Mouse (Mus musculus): Measurements from ENCODE around the gene Trim40. TPM values are rescaled to one million over a fixed set of nuclear protein-coding genes. Genes with fewer than 3 reads are reported as not detected.

Trim40 gene
- not detected in 2 replicates for polyA plus RNA-seq (2014; fragmentation: Nextera tagmentation; extraction: Ambion mirVana)

DNA sequence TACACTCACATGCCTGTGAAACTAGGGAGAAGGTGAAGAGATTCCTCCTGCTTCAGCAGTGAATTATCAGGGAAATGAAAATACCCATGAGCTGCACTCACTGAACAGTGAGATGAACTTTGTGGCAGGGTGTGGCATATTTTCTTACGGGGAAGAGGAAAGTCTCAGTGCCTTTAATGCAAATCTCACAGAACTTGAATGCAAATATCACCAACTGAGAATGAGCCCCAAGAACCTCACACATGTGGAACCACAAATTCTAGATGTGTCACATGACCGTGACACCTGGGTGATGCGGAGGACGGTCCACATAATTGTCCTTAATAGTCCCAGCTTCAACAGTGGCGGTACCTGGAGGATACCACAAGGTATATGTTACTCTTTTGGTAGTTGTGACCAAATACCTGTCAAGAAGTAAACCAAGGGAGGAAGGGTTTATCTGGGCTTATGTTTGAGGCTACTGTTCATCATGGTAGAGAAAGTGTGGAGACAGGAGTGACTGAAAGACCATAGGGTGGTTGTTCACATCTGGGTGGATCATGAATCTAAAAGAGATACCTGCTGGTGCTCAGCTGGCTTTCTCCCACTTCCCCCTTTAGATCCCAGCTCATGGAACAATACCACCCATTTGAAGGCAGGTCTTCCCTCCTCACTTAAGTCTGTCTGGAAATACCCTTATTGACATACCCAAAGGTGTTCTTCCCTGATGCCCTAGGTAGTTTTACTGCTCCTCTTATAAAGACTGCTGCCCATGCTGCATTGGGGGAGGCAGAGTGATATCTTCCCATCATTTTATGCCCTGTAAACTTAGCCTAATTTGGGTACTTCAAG is at the start of gene Trim40:
TSS of gene Trim40 (minus strand) at position 51 of the 831 bp plus-strand sequence.
- no peak for DNase-seq (ENCODE audit: low spot score)
- Histone ChIP-seq H3K4me2 (ENCODE audit: low read depth) (no peak within 1 kb of the TSS), H3K4me3 (ENCODE audit: low read depth, low read length) (no peak within 1 kb of the TSS), H3K36me3 (ENCODE audit: control insufficient read depth, insufficient read depth, low read length) (no peaks in the 10 kb centered on the region), H3K4me1 (ENCODE audit: control insufficient read depth, insufficient read depth, low read length) (no peaks in the 10 kb centered on the region), H3K9me3 (ENCODE audit: control insufficient read depth, low read length) (no peaks in the 10 kb centered on the region), H3K27ac (ENCODE audit: low read depth, low read length) (no peak within 1 kb of the TSS), H3K9ac (ENCODE audit: low read length) (no peak within 1 kb of the TSS), H3K27me3 (ENCODE audit: control insufficient read depth, insufficient read depth, low read length) (no peaks in the 10 kb centered on the region)
- 88% methylated on average over 5 of the region's 5 CpGs for WGBS
- no peak for ATAC-seq (ENCODE audit: insufficient read depth, low FRiP score, low TSS enrichment)

GRCm38 (mm10) chr17:36938056-36938455 is 48.1 kb upstream of the Trim40 start:
- Histone ChIP-seq H3K9ac (ENCODE audit: low read length) (no peak overlapping the region), H3K27me3 (ENCODE audit: control insufficient read depth, insufficient read depth, low read length) (peaks cover 10% of the 10 kb centered on the region), H3K36me3 (ENCODE audit: control insufficient read depth, insufficient read depth, low read length) (no peaks in the 10 kb centered on the region), H3K4me1 (ENCODE audit: control insufficient read depth, insufficient read depth, low read length) (peaks cover 5% of the 10 kb centered on the region; the same call in 1 of the 2 replicates), H3K4me3 (ENCODE audit: low read depth, low read length) (no peak overlapping the region), H3K4me2 (ENCODE audit: low read depth) (no peak overlapping the region), H3K9me3 (ENCODE audit: control insufficient read depth, low read length) (no peaks in the 10 kb centered on the region), H3K27ac (ENCODE audit: low read depth, low read length) (no peak overlapping the region)
- DNase-seq (ENCODE audit: low spot score) = no peak
- 88% methylated on average over 2 of the region's 2 CpGs for WGBS
- no peak for ATAC-seq (ENCODE audit: insufficient read depth, low FRiP score, low TSS enrichment)

- Histone ChIP-seq H3K9me3 (ENCODE audit: control insufficient read depth, low read length) (no peaks in the 10 kb centered on the region), H3K36me3 (ENCODE audit: control insufficient read depth, insufficient read depth, low read length) (no peaks in the 10 kb centered on the region), H3K4me1 (ENCODE audit: control insufficient read depth, insufficient read depth, low read length) (no peaks in the 10 kb centered on the region), H3K4me2 (ENCODE audit: low read depth) (no peak overlapping the region), H3K27me3 (ENCODE audit: control insufficient read depth, insufficient read depth, low read length) (no peaks in the 10 kb centered on the region), H3K27ac (ENCODE audit: low read depth, low read length) (no peak overlapping the region), H3K9ac (ENCODE audit: low read length) (no peak overlapping the region), H3K4me3 (ENCODE audit: low read depth, low read length) (no peak overlapping the region)
- WGBS = 83% methylated on average over 2 of the region's 2 CpGs
- DNase-seq (ENCODE audit: low spot score) (no peak), ATAC-seq (ENCODE audit: insufficient read depth, low FRiP score, low TSS enrichment) (no peak)
Measured at GRCm38 (mm10) chr17:36931806-36932205, 41.9 kb upstream of the Trim40 start.

DNA sequence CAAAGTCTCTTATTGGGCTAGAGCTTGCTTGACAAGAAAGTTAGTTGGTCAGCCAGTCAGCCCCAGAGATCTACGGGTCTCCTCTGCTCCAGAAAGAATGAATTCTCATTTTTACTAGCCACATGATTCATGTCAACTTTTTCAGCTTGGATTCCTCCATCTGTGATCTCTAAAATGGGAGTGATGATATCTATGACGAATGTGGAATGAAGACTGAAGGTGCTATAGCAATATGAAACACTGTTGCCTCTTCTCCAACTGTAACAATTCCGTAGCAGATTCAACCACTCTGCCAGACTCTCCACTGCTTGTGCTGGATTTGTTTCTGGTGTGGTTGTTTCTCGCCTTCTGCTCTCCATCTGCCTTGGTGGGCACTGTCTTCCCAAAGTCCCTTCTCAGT is 41.2 kb upstream of the Trim40 start:
- ATAC-seq (ENCODE audit: insufficient read depth, low FRiP score, low TSS enrichment) = no peak
- Histone ChIP-seq H3K4me2 (ENCODE audit: low read depth) (no peak overlapping the region), H3K9me3 (ENCODE audit: control insufficient read depth, low read length) (no peaks in the 10 kb centered on the region)

DNA sequence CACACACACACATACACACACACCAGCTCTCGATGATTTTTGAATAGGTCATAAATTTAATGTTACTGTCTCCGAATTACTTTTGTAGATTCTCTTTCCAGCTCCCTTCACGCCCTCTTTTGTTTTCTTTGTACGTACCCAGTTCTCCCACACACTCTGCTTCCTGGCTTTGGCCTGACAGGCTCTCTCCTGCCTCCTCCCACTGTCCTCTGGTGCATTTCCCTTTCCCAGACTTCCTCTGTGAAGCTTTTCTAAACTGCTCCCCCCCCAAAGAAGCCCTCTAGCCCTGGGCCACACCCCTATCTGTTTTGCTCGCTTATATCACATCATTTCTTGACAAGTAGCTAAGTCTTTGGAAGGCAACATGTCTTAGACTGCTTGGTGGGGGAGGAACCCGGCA is 40.3 kb upstream of the Trim40 start:
- Histone ChIP-seq H3K4me3 (ENCODE audit: low read depth, low read length) (no peak overlapping the region), H3K9me3 (ENCODE audit: control insufficient read depth, low read length) (no peaks in the 10 kb centered on the region), H3K4me2 (ENCODE audit: low read depth) (no peak overlapping the region), H3K9ac (ENCODE audit: low read length) (no peak overlapping the region), H3K27me3 (ENCODE audit: control insufficient read depth, insufficient read depth, low read length) (no peaks in the 10 kb centered on the region), H3K4me1 (ENCODE audit: control insufficient read depth, insufficient read depth, low read length) (no peaks in the 10 kb centered on the region), H3K36me3 (ENCODE audit: control insufficient read depth, insufficient read depth, low read length) (no peaks in the 10 kb centered on the region), H3K27ac (ENCODE audit: low read depth, low read length) (no peak overlapping the region)
- WGBS = 74% methylated on average over 6 of the region's 6 CpGs
- ATAC-seq (ENCODE audit: insufficient read depth, low FRiP score, low TSS enrichment) (no peak), DNase-seq (ENCODE audit: low spot score) (no peak)

More for the DNA sequence above, 41.2 kb upstream of the Trim40 start:
- Histone ChIP-seq H3K9ac (ENCODE audit: low read length) (no peak overlapping the region), H3K4me1 (ENCODE audit: control insufficient read depth, insufficient read depth, low read length) (no peaks in the 10 kb centered on the region), H3K36me3 (ENCODE audit: control insufficient read depth, insufficient read depth, low read length) (no peaks in the 10 kb centered on the region), H3K27me3 (ENCODE audit: control insufficient read depth, insufficient read depth, low read length) (no peaks in the 10 kb centered on the region), H3K27ac (ENCODE audit: low read depth, low read length) (no peak overlapping the region), H3K4me3 (ENCODE audit: low read depth, low read length) (no peak overlapping the region)
- 79% methylated on average over 4 of the region's 4 CpGs for WGBS
- DNase-seq (ENCODE audit: low spot score) = no peak

DNA sequence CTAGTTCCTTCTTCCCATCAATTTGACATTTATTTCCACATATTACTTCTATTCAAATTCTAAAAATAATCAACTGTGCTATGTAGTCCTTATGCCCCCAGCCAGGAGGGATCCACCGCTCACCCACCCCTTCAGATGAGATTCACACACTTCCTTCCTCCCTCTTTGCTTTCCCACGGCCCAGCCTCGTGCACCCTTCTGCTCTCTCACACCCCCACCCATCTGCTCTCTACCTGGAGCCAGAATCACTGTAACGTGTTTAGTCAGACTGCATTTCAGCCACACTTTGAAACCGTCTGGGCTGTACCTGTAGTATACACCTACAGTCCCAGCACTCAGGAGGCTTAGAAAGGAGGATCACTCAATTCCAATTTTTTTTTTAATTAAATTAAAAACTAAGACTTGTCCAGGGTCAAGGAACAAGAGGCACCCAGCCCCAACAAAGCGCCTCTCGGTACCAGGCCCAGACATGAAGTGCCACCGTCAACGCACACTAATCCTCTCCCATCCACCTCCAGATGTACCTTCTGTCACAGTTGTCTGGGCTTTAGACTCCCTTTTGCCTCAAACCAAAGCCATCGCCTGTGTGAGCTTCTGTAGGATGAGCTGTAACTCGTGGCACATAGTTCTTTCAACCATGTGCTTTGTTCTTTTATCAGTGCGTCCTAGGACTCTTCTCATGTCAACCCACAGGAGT is 39.5 kb upstream of the Trim40 start:
- no peak for ATAC-seq (ENCODE audit: insufficient read depth, low FRiP score, low TSS enrichment)
- 78% methylated on average over 12 of the region's 12 CpGs for WGBS
- no peaks in the 10 kb centered on the region for H3K9me3 ChIP-seq (ENCODE audit: control insufficient read depth, low read length)
- no peaks in the 10 kb centered on the region for H3K4me1 ChIP-seq (ENCODE audit: control insufficient read depth, insufficient read depth, low read length)
- H3K36me3 ChIP-seq (ENCODE audit: control insufficient read depth, insufficient read depth, low read length) = no peaks in the 10 kb centered on the region
- H3K4me2 ChIP-seq (ENCODE audit: low read depth) = no peak overlapping the region
- no peak overlapping the region for H3K27ac ChIP-seq (ENCODE audit: low read depth, low read length)
- DNase-seq (ENCODE audit: low spot score) = no peak
- H3K27me3 ChIP-seq (ENCODE audit: control insufficient read depth, insufficient read depth, low read length) = no peaks in the 10 kb centered on the region
- no peak overlapping the region for H3K4me3 ChIP-seq (ENCODE audit: low read depth, low read length)
- no peak overlapping the region for H3K9ac ChIP-seq (ENCODE audit: low read length)

GRCm38 (mm10) chr17:36927496-36928120 is 37.7 kb upstream of the Trim40 start:
- no peaks in the 10 kb centered on the region for H3K4me1 ChIP-seq (ENCODE audit: control insufficient read depth, insufficient read depth, low read length)
- ATAC-seq (ENCODE audit: insufficient read depth, low FRiP score, low TSS enrichment) = no peak

DNA sequence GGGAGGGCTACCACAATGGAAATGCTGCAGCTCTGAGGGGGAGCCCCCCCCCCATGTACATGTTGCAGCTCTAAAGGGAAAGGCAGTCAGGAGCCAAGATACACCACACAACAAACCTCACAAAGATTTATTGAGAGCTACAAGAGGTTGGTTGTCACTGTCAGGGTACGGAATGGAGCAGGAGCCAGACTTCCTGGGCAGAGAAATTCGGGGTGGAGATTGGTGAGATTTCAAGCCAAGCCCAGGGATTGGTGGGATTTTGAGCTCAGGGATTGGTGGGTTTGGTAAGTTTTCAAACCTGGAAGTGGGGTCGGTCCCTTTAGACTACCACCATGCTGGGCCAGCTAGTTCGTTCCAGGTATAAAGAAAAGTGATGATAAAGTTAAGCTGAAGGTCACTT is 33.6 kb upstream of the Trim40 start:
- Histone ChIP-seq H3K4me2 (ENCODE audit: low read depth) (no peak overlapping the region), H3K4me1 (ENCODE audit: control insufficient read depth, insufficient read depth, low read length) (no peaks in the 10 kb centered on the region), H3K9me3 (ENCODE audit: control insufficient read depth, low read length) (no peaks in the 10 kb centered on the region), H3K9ac (ENCODE audit: low read length) (no peak overlapping the region), H3K27me3 (ENCODE audit: control insufficient read depth, insufficient read depth, low read length) (no peaks in the 10 kb centered on the region), H3K36me3 (ENCODE audit: control insufficient read depth, insufficient read depth, low read length) (no peaks in the 10 kb centered on the region), H3K4me3 (ENCODE audit: low read depth, low read length) (no peak overlapping the region), H3K27ac (ENCODE audit: low read depth, low read length) (no peak overlapping the region)
- DNase-seq (ENCODE audit: low spot score) (no peak), ATAC-seq (ENCODE audit: insufficient read depth, low FRiP score, low TSS enrichment) (no peak)
- WGBS = 70% methylated on average over 4 of the region's 4 CpGs

More at GRCm38 (mm10) chr17:36927496-36928120, 37.7 kb upstream of the Trim40 start:
- Histone ChIP-seq H3K27ac (ENCODE audit: low read depth, low read length) (no peak overlapping the region), H3K27me3 (ENCODE audit: control insufficient read depth, insufficient read depth, low read length) (no peaks in the 10 kb centered on the region), H3K4me3 (ENCODE audit: low read depth, low read length) (no peak overlapping the region), H3K36me3 (ENCODE audit: control insufficient read depth, insufficient read depth, low read length) (no peaks in the 10 kb centered on the region), H3K9ac (ENCODE audit: low read length) (no peak overlapping the region), H3K4me2 (ENCODE audit: low read depth) (no peak overlapping the region), H3K9me3 (ENCODE audit: control insufficient read depth, low read length) (no peaks in the 10 kb centered on the region)
- DNase-seq (ENCODE audit: low spot score) = no peak
- 63% methylated on average over 10 of the region's 10 CpGs for WGBS
